In genomic region chr19:29100261-29100660, GRCm38 (mm10) we compare ENCODE assay signal across 8 mouse cellular contexts. TPM values are rescaled to one million over a fixed set of nuclear protein-coding genes. Genes with fewer than 3 reads are reported as not detected.
DNase-seq lines count a peak whose midpoint lies in the region; ATAC-seq and TF ChIP-seq lines count a peak whose summit lies in the region.

No protein-coding gene starts in this region.

- H3K4me3 ChIP-seq in heart, embryonic 12.5 days = peak overlapping the region; percentile 92
- peak overlapping the region; percentile 82 for H3K4me3 ChIP-seq in bone marrow macrophage, adult 2 months (ENCODE audit: insufficient read depth, low read length)
- peak overlapping the region; percentile 81 for H3K4me3 ChIP-seq in hindbrain, embryonic 11.5 days (ENCODE audit: low read depth, low read length)
- H3K4me3 ChIP-seq in midbrain, embryonic 13.5 days (replicated peaks) = peak overlapping the region; percentile 94

- TF ChIP-seq POLR2A in bone marrow macrophage, adult 2 months (IDR thresholded peaks at IDR 0.05; ENCODE audit: borderline replicate concordance, low read depth, low read length) = no peak

- H3K27ac ChIP-seq in heart, embryonic 12.5 days (ENCODE audit: poor library complexity, severe bottlenecking) = peak overlapping the region; percentile 39; the same call in 1 of the 2 replicates
- no peak overlapping the region for H3K27ac ChIP-seq in bone marrow macrophage, adult 2 months (ENCODE audit: insufficient read depth, low read depth, low read length)
- H3K27ac ChIP-seq in hindbrain, embryonic 11.5 days (ENCODE audit: low read depth, low read length) = no peak overlapping the region
- peak overlapping the region; percentile 62 for H3K27ac ChIP-seq in midbrain, embryonic 13.5 days

- peak overlapping the region; percentile 89 for H3K4me2 ChIP-seq in heart, embryonic 12.5 days
- H3K4me2 ChIP-seq in hindbrain, embryonic 11.5 days (replicated peaks; ENCODE audit: low read depth, low read length) = peak overlapping the region; percentile 63
- H3K4me2 ChIP-seq in midbrain, embryonic 13.5 days (replicated peaks) = peak overlapping the region; percentile 86

- 28% methylated on average over 8 of the region's 8 CpGs for WGBS in heart, embryonic 12.5 days
- WGBS in hindbrain, embryonic 11.5 days = 28% methylated on average over 8 of the region's 8 CpGs
- WGBS in midbrain, embryonic 13.5 days = 24% methylated on average over 8 of the region's 8 CpGs

- no peaks in the 10 kb centered on the region for H3K36me3 ChIP-seq in heart, embryonic 12.5 days
- H3K36me3 ChIP-seq in hindbrain, embryonic 11.5 days (ENCODE audit: control insufficient read depth, insufficient read depth, low read length) = no peaks in the 10 kb centered on the region
- H3K36me3 ChIP-seq in midbrain, embryonic 13.5 days = no peaks in the 10 kb centered on the region

- no peak for TF ChIP-seq CTCF in bone marrow macrophage, adult 2 months (IDR thresholded peaks at IDR 0.05; ENCODE audit: low read depth, low read length)

- intact Hi-C loops in heart, postnatal 14 days (cut with DNase I) = loop anchor here (5.0 kb wide), 2 partner anchors 33 to 108 kb away; partner anchors contain the start of gene Cdc37l1

- no peak for DNase-seq in heart, postnatal 14 days
- DNase-seq in hindbrain, embryonic 11.5 days (ENCODE audit: low spot score) = peak; percentile 8
- no peak for DNase-seq in urinary bladder, postnatal 10 days (ENCODE audit: low spot score)
- no peak for DNase-seq in layer of hippocampus, postnatal 25 days (ENCODE audit: extremely low spot score in 1 of 2, low spot score in 1 of 2)
- no peak for DNase-seq in gastrocnemius, postnatal 4 days (ENCODE audit: low spot score in 2 of 2)

- peaks cover 12% of the 10 kb centered on the region for H3K4me1 ChIP-seq in heart, embryonic 12.5 days (replicated peaks)
- H3K4me1 ChIP-seq in bone marrow macrophage, adult 2 months (ENCODE audit: control insufficient read depth, insufficient read depth, low read length) = peaks cover 3% of the 10 kb centered on the region; the same call in 1 of the 2 replicates
- H3K4me1 ChIP-seq in hindbrain, embryonic 11.5 days (replicated peaks; ENCODE audit: control insufficient read depth, insufficient read depth, low read length) = no peaks in the 10 kb centered on the region; the same call in 1 of the 2 replicates
- peaks cover 15% of the 10 kb centered on the region for H3K4me1 ChIP-seq in midbrain, embryonic 13.5 days (replicated peaks)

- H3K27me3 ChIP-seq in heart, embryonic 12.5 days (replicated peaks) = no peaks in the 10 kb centered on the region
- no peaks in the 10 kb centered on the region for H3K27me3 ChIP-seq in hindbrain, embryonic 11.5 days (ENCODE audit: control insufficient read depth, insufficient read depth, low read length)
- peaks cover 10% of the 10 kb centered on the region for H3K27me3 ChIP-seq in midbrain, embryonic 13.5 days

- H3K9ac ChIP-seq in heart, embryonic 12.5 days = peak overlapping the region; percentile 73
- H3K9ac ChIP-seq in hindbrain, embryonic 11.5 days (ENCODE audit: low read depth, low read length) = peak overlapping the region; percentile 76; the same call in 1 of the 2 replicates
- H3K9ac ChIP-seq in midbrain, embryonic 13.5 days (replicated peaks) = peak overlapping the region; percentile 67; the same call in 1 of the 2 replicates

- no peaks in the 10 kb centered on the region for H3K9me3 ChIP-seq in heart, embryonic 12.5 days (replicated peaks)
- no peaks in the 10 kb centered on the region for H3K9me3 ChIP-seq in hindbrain, embryonic 11.5 days (ENCODE audit: control insufficient read depth, low read length)
- no peaks in the 10 kb centered on the region for H3K9me3 ChIP-seq in midbrain, embryonic 13.5 days

- no peak for ATAC-seq in heart, embryonic 12.5 days (ENCODE audit: insufficient number of reproducible peaks, low FRiP score)
- no peak for ATAC-seq in hindbrain, embryonic 11.5 days (ENCODE audit: low FRiP score)
- no peak for ATAC-seq in midbrain, embryonic 13.5 days

RNA-seq across cellular contexts. Expression of gene Rcl1, which starts 0.9 kb away (rescaled TPM):
- 21.7 and 22.6 TPM in 2 replicates for polyA plus RNA-seq in heart, embryonic 12.5 days (2016; fragmentation: Nextera tagmentation; extraction: Ambion mirVana)
- total RNA-seq in heart, postnatal 14 days (2021) = 1 to 10 TPM; 5.6 to 6.8 TPM
- 3.4 and 3.9 TPM in 2 replicates for polyA plus RNA-seq in bone marrow macrophage, adult 2 months (2012; ENCODE audit: insufficient read depth, insufficient read length, missing spikeins)
- 44.7 and 51.1 TPM in 2 replicates for polyA plus RNA-seq in hindbrain, embryonic 11.5 days (2014; fragmentation: Nextera tagmentation; extraction: Ambion mirVana)
- 29.2 and 29.7 TPM in 2 replicates for polyA plus RNA-seq in midbrain, embryonic 13.5 days (2015; fragmentation: Nextera tagmentation; extraction: Ambion mirVana)
- 10 to 100 TPM; 17.6 to 18.8 TPM for total RNA-seq in layer of hippocampus, postnatal 25 days (2021)
- 10 to 100 TPM; 11.6 to 12.6 TPM for total RNA-seq in gastrocnemius, postnatal 4 days (2021)

RNA-seq across cellular contexts. Expression of gene Ak3, which starts 52.5 kb away (rescaled TPM):
- polyA plus RNA-seq in heart, embryonic 12.5 days (2016; fragmentation: Nextera tagmentation; extraction: Ambion mirVana) = 79.7 and 80.8 TPM in 2 replicates
- 10 to 100 TPM; 86.6 to 88.6 TPM for total RNA-seq in heart, postnatal 14 days (2021)
- polyA plus RNA-seq in bone marrow macrophage, adult 2 months (2012; ENCODE audit: insufficient read depth, insufficient read length, missing spikeins) = 36.6 and 42.8 TPM in 2 replicates
- polyA plus RNA-seq in hindbrain, embryonic 11.5 days (2014; fragmentation: Nextera tagmentation; extraction: Ambion mirVana) = 82.4 and 83.5 TPM in 2 replicates
- 53.1 and 58.0 TPM in 2 replicates for polyA plus RNA-seq in midbrain, embryonic 13.5 days (2015; fragmentation: Nextera tagmentation; extraction: Ambion mirVana)
- total RNA-seq in layer of hippocampus, postnatal 25 days (2021) = 10 to 100 TPM; 52.3 to 54.3 TPM
- total RNA-seq in gastrocnemius, postnatal 4 days (2021) = 10 to 100 TPM; 70.0 to 71.5 TPM

Comparison
In these comparisons a context has a peak if more than half of its experiments do, and no peak if none do; other contexts are left out.
1. H3K27ac ChIP-seq: peak in heart, embryonic 12.5 days (single experiment) and midbrain, embryonic 13.5 days (single experiment); none in bone marrow macrophage, adult 2 months (single experiment) and hindbrain, embryonic 11.5 days (single experiment).
2. Peak in every context shown above with its lines, with median percentiles within 50 percentile points of each other: H3K4me2 ChIP-seq, H3K4me3 ChIP-seq and H3K9ac ChIP-seq.